Mouse (Mus musculus) kidney, postnatal 0 days (tissue): ENCODE data around the gene Rtkn2. TPM values are rescaled to one million over a fixed set of nuclear protein-coding genes. Genes with fewer than 3 reads are reported as not detected.

Experiments
- ATAC-seq: fragments of 200-750 bp; cut with Nextera tagmentation; replicated peaks from 2 replicates; pipeline ENCODE4 v1.8.0; 2017; ENCODE audit warnings: low read depth, moderate number of reproducible peaks, moderate TSS enrichment, moderate library complexity; ENCODE audit not compliant: low FRiP score
- DNase-seq: peaks from one replicate; pipeline ENCODE4 v3.0.0-alpha.2; 2016; ENCODE audit warnings: low spot score
- H3K27ac ChIP-seq: fragments of 300-500 bp; sonication (generic); 2 replicates; pipeline ENCODE4 v1.5.1; 2014; ENCODE audit warnings: mild to moderate bottlenecking
- H3K27me3 ChIP-seq: fragments of 300-500 bp; sonication (generic); 2 replicates; pipeline ENCODE4 v1.6.1; 2014; ENCODE audit warnings: low read length, mixed read lengths; ENCODE audit not compliant: insufficient read depth
- H3K36me3 ChIP-seq: fragments of 300-500 bp; sonication (generic); 2 replicates; pipeline ENCODE4 v1.6.1; 2014; ENCODE audit warnings: low read length, mixed read lengths; ENCODE audit not compliant: insufficient read depth
- H3K4me1 ChIP-seq: fragments of 300-500 bp; sonication (generic); replicated peaks from 2 replicates; pipeline ENCODE4 v1.6.1; 2014; ENCODE audit warnings: antibody characterized with exemption, low read length, mixed read lengths; ENCODE audit not compliant: insufficient read depth
- H3K4me2 ChIP-seq: fragments of 300-500 bp; sonication (generic); 2 replicates; pipeline ENCODE4 v1.6.1; 2014; ENCODE audit warnings: mild to moderate bottlenecking, low read length, moderate library complexity, mixed read lengths
- H3K4me3 ChIP-seq: fragments of 300-500 bp; sonication (generic); replicated peaks from 2 replicates; pipeline ENCODE4 v1.5.1; 2014; ENCODE audit warnings: low read depth, low read length
- H3K9ac ChIP-seq: fragments of 300-500 bp; sonication (generic); 2 replicates; pipeline ENCODE4 v1.6.1; 2014; ENCODE audit warnings: low read depth, low read length
- H3K9me3 ChIP-seq: fragments of 300-500 bp; sonication (generic); replicated peaks from 2 replicates; pipeline ENCODE4 v1.6.1; 2016; ENCODE audit warnings: low read length, inconsistent platforms, mixed read lengths
- CTCF ChIP-seq: IDR thresholded peaks from 2 replicates; pipeline ENCODE4 v1.5.1; 2016; ENCODE audit warnings: antibody characterized with exemption, low read depth, mild to moderate bottlenecking, moderate library complexity
- WGBS: fragments of 180-500 bp; shearing (Covaris S2); extraction: QIAGEN DNeasy Blood & Tissue Kit; methylation state at CpG from one replicate; pipeline ENCODE4 v1.1.7; 2014; 5-methylcytosine and 5-hydroxymethylcytosine counted together
- polyA plus RNA-seq: library from polyadenylated mRNA; unstranded; fragments of >200 nt; fragmentation: Nextera tagmentation; extraction: Ambion mirVana; gene quantifications from 2 replicates; pipeline ENCODE4 v1.2.1, GENCODE M21; 2015

Rtkn2 gene
- polyA plus RNA-seq, 1 experiment from 2014 or later, result 4.4 TPM

- no peaks in the 10 kb centered on the region for H3K27me3 ChIP-seq
- H3K4me2 ChIP-seq, result no peak overlapping the region
- H3K9ac ChIP-seq, result no peak overlapping the region
- H3K4me1 ChIP-seq, result no peaks in the 10 kb centered on the region
- TF ChIP-seq CTCF, result no peak
- H3K4me3 ChIP-seq, result no peak overlapping the region
- ATAC-seq, result no peak
- 82% methylated on average over 4 of the region's 4 CpGs for WGBS
- no peaks in the 10 kb centered on the region for H3K9me3 ChIP-seq
- DNase-seq, result no peak
- no peaks in the 10 kb centered on the region for H3K36me3 ChIP-seq
- no peak overlapping the region for H3K27ac ChIP-seq
These were observed 106.2 kb downstream of the Rtkn2 start for GRCm38 (mm10) chr10:68085574-68085973.

GRCm38 (mm10) chr10:68086973-68087372, 107.6 kb downstream of the Rtkn2 start:
- no peaks in the 10 kb centered on the region for H3K4me1 ChIP-seq
- no peak for TF ChIP-seq CTCF
- no peaks in the 10 kb centered on the region for H3K9me3 ChIP-seq
- H3K27ac ChIP-seq, result no peak overlapping the region
- H3K36me3 ChIP-seq, result no peaks in the 10 kb centered on the region
- ATAC-seq, result no peak
- H3K27me3 ChIP-seq, result no peaks in the 10 kb centered on the region
- H3K9ac ChIP-seq, result no peak overlapping the region
- no peak for DNase-seq
- no peak overlapping the region for H3K4me3 ChIP-seq
- 79% methylated on average over 4 of the region's 4 CpGs for WGBS
- no peak overlapping the region for H3K4me2 ChIP-seq

GRCm38 (mm10) chr10:68087722-68088121, 108.4 kb downstream of the Rtkn2 start:
- Histone ChIP-seq H3K4me1 (no peaks in the 10 kb centered on the region), H3K9me3 (no peaks in the 10 kb centered on the region), H3K36me3 (no peaks in the 10 kb centered on the region), H3K4me3 (no peak overlapping the region), H3K27ac (no peak overlapping the region), H3K9ac (no peak overlapping the region), H3K27me3 (no peaks in the 10 kb centered on the region), H3K4me2 (no peak overlapping the region)
- ATAC-seq (no peak), DNase-seq (no peak)
- 83% methylated on average over 3 of the region's 3 CpGs for WGBS
- peak; percentile 9; the same call in 1 of the 2 replicates for TF ChIP-seq CTCF

GRCm38 (mm10) chr10:68089435-68090196, 110.2 kb downstream of the Rtkn2 start:
- H3K27me3 ChIP-seq, result no peaks in the 10 kb centered on the region
- no peaks in the 10 kb centered on the region for H3K4me1 ChIP-seq
- DNase-seq (peak; percentile 78), ATAC-seq (no peak)
- H3K27ac ChIP-seq, result no peak overlapping the region
- H3K4me3 ChIP-seq, result no peak overlapping the region
- peaks cover 3% of the 10 kb centered on the region; the same call in 1 of the 2 replicates for H3K36me3 ChIP-seq
- no peak overlapping the region for H3K9ac ChIP-seq
- no peaks in the 10 kb centered on the region for H3K9me3 ChIP-seq
- TF ChIP-seq CTCF, result peak; percentile 68
- WGBS, result 61% methylated on average over 15 of the region's 15 CpGs
- H3K4me2 ChIP-seq, result no peak overlapping the region

- Histone ChIP-seq H3K9ac (no peak overlapping the region), H3K9me3 (no peaks in the 10 kb centered on the region), H3K27me3 (no peaks in the 10 kb centered on the region), H3K27ac (no peak overlapping the region), H3K36me3 (peaks cover 8% of the 10 kb centered on the region), H3K4me2 (no peak overlapping the region), H3K4me1 (no peaks in the 10 kb centered on the region), H3K4me3 (no peak overlapping the region)
- WGBS, result 45% methylated on average over 4 of the region's 4 CpGs
- no peak for TF ChIP-seq CTCF
- DNase-seq (peak; percentile 79), ATAC-seq (no peak)
These were observed 110.8 kb downstream of the Rtkn2 start for GRCm38 (mm10) chr10:68090197-68090535.

- Histone ChIP-seq H3K4me2 (no peak overlapping the region), H3K27ac (no peak overlapping the region; the same call in 1 of the 2 replicates), H3K9me3 (no peaks in the 10 kb centered on the region), H3K4me1 (no peaks in the 10 kb centered on the region), H3K27me3 (no peaks in the 10 kb centered on the region), H3K36me3 (peaks cover 10% of the 10 kb centered on the region), H3K4me3 (no peak overlapping the region), H3K9ac (no peak overlapping the region)
- TF ChIP-seq CTCF, result no peak
- ATAC-seq (no peak), DNase-seq (peak; percentile 68)
- WGBS, result 39% methylated on average over 3 of the region's 3 CpGs
These were observed 111.2 kb downstream of the Rtkn2 start for GRCm38 (mm10) chr10:68090544-68090943.
